Mouse (Mus musculus) retina, adult 2 months (tissue): ENCODE data around the gene Adgrl4.

Source experiments
- DNase-seq: peaks from one replicate; pipeline ENCODE4 v3.0.0-alpha.2; 2012; ENCODE audit warnings: low read depth, low spot score

The Adgrl4 gene

GRCm38 (mm10) chr3:151437693-151438092, at the start of gene Adgrl4:
Adgrl4 (plus strand) TSS chr3:151437887.
- DNase-seq: no peak

- no peak for DNase-seq
These were observed 46.8 kb upstream of the Adgrl4 start for GRCm38 (mm10) chr3:151390912-151391311.

DNA sequence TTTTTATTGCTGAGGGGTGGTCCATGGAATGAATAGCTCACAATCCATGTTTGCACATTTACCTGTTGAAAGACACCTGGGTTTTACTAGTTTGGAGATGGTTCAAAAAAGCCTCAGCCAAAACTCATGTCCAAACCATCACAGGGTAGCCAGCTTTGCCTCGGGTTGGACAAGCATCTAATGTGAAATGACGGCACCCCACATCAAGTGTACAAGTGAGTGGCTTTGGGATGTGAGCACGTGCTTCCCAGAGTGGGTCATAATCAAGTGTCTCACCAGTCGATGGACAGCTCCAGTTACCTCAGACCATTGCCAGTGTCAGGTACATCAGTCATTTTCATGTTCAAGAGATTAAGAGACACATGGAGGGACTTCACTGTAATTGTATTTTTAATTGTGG, 44.8 kb upstream of the Adgrl4 start:
- no peak for DNase-seq

- DNase-seq: no peak
These were observed 44.4 kb upstream of the Adgrl4 start for GRCm38 (mm10) chr3:151393330-151393729.

GRCm38 (mm10) chr3:151399270-151399669, 38.4 kb upstream of the Adgrl4 start:
- no peak for DNase-seq

GRCm38 (mm10) chr3:151411031-151411430, 26.7 kb upstream of the Adgrl4 start:
- DNase-seq: no peak

- no peak for DNase-seq
These were observed 26.2 kb upstream of the Adgrl4 start for GRCm38 (mm10) chr3:151411488-151411887.

DNA sequence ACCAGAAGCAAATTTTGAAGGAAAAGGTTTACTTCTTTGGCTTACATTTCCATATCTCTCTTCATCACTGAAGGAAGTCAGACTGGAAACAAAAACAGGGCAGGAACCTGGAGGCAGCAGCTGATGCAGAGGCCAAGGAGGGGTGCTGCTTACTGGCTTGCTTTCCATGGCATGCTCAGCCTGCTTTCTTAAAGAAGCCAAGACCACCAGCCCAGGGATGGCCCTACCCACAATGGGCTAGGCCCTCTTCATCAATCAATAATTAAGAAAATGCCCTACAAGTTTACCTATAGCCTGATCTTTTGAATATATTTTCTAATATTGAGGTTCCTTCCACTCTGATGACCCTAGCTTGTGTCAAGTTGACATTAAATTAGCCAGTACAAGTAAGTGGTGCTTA, 20.8 kb upstream of the Adgrl4 start:
- DNase-seq: no peak

GRCm38 (mm10) chr3:151417688-151418572, 19.8 kb upstream of the Adgrl4 start:
- DNase-seq: no peak

DNA sequence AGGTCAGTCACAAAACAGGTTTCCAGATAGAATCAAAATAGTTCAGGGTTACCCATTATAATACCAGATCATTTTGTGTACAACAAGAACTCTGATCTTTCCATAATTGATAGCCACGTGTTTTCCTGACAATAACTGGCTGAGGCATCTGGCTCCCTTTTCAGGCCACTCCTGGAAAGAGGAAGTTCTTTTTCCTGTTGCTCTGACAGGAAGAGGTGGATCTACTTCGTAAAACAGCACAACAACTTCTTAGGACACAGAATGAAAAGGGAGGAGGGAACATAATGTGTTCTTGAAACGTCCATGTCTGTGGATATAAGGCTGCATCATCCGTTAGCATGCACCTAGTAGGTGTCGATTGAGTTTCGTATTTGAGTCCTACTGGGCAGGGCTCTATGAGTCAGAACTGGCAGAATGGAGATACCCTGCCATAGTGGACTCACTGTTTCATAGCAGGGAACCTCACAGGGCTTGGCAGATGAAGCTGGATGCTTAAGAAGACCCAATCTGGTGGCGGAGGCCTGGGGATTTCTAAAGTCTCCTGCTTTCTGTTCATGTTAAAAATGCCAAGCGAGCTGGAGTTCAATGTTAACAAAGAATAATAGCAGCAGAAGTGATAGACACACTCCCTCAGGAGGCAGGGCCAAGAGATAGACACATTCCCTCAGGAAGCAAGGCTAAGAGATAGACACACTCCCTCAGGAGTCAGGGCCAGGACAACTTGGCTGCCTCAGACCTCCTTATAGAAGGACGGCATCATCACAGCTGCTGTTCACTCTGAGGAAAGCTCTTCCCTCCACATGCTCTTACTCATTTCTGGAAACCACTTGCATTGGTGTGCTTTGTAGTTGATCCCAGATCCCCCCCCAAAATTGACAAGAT, 13.1 kb upstream of the Adgrl4 start:
- DNase-seq: no peak

DNA sequence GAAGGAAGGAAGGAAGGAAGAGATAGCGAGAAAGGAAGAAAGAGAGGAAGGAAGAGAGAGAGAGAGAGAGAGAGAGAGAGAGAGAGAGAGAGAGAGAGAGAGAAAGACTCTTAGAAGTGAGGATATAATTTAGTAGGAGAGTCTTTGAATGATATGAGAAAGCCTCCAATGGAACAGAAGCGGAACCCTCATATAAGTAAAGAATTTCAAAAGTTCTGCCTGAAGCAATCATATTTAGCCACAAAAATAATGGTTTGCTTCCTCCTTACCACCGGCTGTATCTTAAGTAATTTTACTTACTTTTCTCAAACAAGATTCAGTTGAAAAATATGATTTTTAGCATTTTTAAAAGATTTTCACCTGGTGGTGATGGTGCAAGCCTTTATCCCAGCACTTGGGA, 7.6 kb upstream of the Adgrl4 start:
- no peak for DNase-seq

DNA sequence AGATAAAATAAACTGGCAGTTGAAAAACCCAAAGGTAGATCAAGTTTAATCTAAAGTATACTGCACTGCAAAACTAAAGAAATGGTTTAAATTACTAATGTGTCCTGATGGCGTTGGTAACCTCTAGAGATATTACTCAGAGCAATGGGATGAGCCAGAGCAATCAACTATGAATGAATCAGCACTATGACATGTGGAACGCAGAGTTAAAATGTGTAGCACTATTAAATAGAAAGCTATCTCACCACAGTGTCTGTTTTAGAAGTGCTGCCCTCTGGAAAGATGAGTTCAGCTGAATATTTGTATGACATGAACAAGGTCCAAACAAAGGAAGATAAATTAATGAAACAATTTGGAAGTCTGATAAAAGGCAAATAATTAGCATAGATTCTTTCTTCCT, 6.2 kb upstream of the Adgrl4 start:
- no peak for DNase-seq

DNA sequence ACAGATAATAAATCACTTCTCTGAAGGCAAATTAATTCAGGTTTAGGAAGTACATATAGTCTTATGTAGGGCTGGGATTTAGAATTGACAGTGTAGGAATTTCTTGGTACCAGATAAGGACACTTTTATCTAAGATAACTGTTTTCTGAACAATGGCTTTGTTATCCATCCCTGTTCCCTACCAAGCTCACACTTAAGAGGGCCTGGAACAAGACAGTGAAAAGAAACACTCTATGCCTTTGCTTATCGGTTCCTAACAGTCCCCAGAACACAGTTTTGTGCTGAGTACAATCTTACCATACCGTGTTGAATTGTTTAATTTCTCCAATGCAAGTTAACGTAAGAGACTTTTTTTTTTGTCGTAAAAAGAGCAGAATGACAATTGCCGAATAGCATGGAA, 677 bp downstream of the Adgrl4 start:
- no peak for DNase-seq

DNA sequence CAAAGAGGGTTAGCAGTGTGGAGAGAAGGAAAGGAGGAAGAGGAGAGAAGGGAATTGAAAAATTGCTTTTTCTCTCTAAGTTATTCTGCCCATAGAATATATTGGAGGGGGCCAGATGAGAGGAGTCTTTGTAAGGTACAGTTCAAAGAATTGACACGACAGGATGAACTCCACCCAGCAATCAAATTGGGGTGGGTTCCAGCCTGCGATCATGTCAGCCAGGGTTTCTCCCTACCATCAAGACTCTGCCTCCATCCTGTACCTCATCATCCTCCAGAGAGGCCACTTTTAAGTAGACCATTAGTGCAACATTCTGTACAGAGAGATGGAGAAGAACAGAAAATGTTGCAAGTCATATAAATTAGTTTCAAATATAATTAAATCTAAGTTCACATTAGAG, 2.3 kb downstream of the Adgrl4 start:
- no peak for DNase-seq

- DNase-seq: no peak
These were observed 4.3 kb downstream of the Adgrl4 start for GRCm38 (mm10) chr3:151442026-151442425.

DNA sequence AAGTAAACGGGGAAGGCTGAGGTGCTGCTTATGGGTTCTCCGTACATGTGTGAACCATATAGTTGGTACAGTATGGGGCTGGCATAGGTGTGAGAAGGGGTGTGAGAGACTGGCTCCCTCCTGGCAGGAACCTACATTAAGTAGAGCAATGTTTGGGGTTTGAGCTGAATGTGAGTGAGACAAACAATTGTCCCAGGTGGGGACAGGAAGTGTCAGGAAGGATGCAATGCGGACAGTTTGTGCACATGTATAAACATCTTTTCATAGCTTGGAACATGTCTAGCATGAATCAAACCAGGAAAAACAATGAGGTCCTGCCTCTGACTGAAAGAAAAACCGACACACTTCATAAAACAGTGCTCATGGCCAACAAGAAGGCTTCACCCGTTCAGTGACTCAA, 5.8 kb downstream of the Adgrl4 start:
- DNase-seq: no peak

DNA sequence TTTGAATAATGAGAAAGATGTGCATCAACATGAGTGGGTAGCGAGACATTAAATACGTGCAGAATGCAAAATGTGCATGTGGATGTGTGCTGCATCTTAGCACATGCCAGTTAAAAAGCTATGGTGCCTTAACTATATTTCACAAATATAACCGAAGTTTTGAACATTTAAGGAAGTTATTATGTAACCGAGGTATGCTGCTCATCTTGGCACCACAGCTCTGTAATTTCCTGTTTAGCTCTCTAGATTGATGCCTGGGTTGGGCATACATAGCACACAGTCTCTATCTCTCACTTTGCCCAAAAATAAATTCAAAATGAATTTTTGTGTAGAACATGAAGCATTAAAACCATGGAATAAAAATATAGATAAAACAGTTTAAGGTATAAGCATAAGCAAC, 6.6 kb downstream of the Adgrl4 start:
- DNase-seq: no peak

GRCm38 (mm10) chr3:151445936-151446335, 8.2 kb downstream of the Adgrl4 start:
- no peak for DNase-seq

GRCm38 (mm10) chr3:151454985-151455701, 17.5 kb downstream of the Adgrl4 start:
- DNase-seq: no peak

DNA sequence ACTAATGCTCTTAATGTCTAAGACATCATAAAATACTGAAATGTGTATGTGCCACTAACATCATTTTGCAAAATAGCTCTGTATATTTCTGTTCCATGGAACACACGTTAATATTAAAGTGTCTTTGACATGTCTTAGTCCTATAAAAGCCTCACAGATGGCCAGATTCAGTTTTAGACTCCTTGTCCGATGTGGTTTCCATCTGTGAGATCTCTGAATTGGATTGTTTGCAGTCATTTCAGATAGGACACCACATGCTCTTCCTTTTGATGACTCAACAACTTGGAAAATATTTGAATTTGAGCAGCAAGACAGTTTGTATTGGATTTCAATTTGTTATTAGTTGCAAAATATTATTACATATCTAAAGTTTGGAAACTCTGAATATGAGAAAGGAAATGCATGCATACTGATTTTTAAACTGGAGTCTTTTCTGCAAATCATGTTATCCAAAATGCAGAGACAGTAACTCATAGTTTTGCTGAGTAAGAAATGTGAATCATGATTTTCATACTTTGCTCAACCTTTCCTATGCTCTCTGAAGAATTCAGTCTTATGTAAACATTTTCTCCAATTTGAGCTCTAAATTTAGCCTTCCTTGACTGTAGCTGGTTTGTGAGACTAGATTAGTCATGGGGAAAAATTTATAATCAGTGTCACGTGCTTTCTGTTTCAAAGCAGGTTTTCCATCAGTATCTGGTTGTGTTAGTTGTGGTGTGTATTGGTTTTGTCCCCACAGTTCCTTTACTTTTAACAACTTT, 21.9 kb downstream of the Adgrl4 start:
- no peak for DNase-seq

DNA sequence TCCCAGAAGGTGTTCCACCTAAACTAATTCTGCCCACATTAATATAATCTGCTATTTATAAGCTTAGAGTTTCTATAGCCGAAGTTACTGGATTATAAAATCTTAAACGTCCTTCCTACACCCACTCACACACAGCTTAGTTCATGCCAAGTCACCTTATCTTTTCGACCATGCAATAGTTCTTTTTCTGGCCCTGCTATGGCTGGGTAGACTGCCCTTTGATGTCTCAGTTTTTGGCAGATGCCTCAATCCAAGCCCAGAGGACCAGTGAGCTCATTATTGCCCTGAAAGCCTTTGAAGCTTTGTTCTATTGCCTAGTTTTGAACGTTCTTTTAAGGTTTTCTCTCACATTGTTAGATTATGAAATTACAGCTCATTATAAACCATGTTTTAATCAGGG, 27.5 kb downstream of the Adgrl4 start:
- DNase-seq: no peak
